ENCODE assay signal across 9 mouse cellular contexts in the genomic region with DNA sequence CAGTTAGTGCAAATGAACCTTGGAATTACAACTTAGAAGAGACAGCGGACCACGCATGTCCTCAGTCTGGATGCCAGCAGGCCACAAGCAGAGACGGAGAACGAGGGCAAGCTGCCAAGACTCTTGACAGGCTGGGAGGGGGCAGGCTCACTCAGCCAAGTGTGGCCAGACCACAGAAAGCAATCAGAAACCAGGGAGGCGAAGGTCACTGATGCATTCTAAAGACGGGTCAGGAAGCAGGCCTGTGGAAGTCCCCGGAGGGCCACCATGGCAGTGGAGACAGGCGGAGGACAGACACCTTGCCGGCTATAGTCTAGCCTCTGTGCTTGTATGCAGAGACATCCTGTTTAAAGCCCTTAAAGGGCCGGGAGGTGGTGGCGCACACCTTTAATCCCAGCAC.
A peak's percentile ranks its signal among the peaks of the same experiment; 100 is the strongest.
DNase-seq lines count a peak whose midpoint lies in the region; ATAC-seq and TF ChIP-seq lines count a peak whose summit lies in the region.
"Had no signal": no experiment of that assay in that cellular context is flagged by ENCODE, and none has a peak within 500 bp of the region (broad histone marks: within the 10 kb centered on the region; RNA-seq: fewer than 3 reads in every experiment).

No protein-coding gene starts in this region.

- no peaks in the 10 kb centered on the region for H3K4me1 ChIP-seq in embryonic facial prominence, embryonic 14.5 days (ENCODE audit: control insufficient read depth, insufficient read depth, low read length)
- peaks cover 15% of the 10 kb centered on the region for H3K4me1 ChIP-seq in heart, embryonic 16.5 days (ENCODE audit: control insufficient read depth, insufficient read depth, low read length)

- H3K9ac ChIP-seq in embryonic facial prominence, embryonic 14.5 days (ENCODE audit: low read depth, low read length) = no peak overlapping the region
- H3K9ac ChIP-seq in heart, embryonic 16.5 days (ENCODE audit: low read length) = no peak overlapping the region
- H3K9ac ChIP-seq: liver, embryonic 13.5 days had no signal

- ATAC-seq in Patski = peak; percentile 78
- peak; percentile 58 for ATAC-seq in embryonic facial prominence, embryonic 14.5 days (ENCODE audit: low read depth)
- ATAC-seq in heart, embryonic 16.5 days (replicated peaks; ENCODE audit: extremely low read depth, insufficient read depth, low FRiP score) = peak; percentile 80

- POLR2A ChIA-PET in Patski (lab: Charles Lee) = no interaction called here

- CTCF ChIA-PET in Patski (lab: Charles Lee) = no interaction called here

- H3K36me3 ChIP-seq in embryonic facial prominence, embryonic 14.5 days (ENCODE audit: control insufficient read depth, insufficient read depth, low read length) = peaks cover 81% of the 10 kb centered on the region
- H3K36me3 ChIP-seq in heart, embryonic 16.5 days (ENCODE audit: control insufficient read depth, insufficient read depth) = peaks cover 62% of the 10 kb centered on the region

- TF ChIP-seq CTCF in Patski (IDR thresholded peaks at IDR 0.05) = no peak
- TF ChIP-seq CTCF in layer of hippocampus, adult 2 months (conservative IDR thresholded peaks at IDR 0.05) = no peak

- no peak overlapping the region for H3K4me3 ChIP-seq in embryonic facial prominence, embryonic 14.5 days (ENCODE audit: low read depth, low read length)
- H3K4me3 ChIP-seq in heart, embryonic 16.5 days (ENCODE audit: low read length) = no peak overlapping the region
- H3K4me3 ChIP-seq in layer of hippocampus, adult 2 months = no peak overlapping the region
- H3K4me3 ChIP-seq: liver, embryonic 13.5 days had no signal

- WGBS in embryonic facial prominence, embryonic 14.5 days = 52% methylated on average over 11 of the region's 11 CpGs
- WGBS in heart, embryonic 16.5 days = 21% methylated on average over 11 of the region's 11 CpGs

- no peak overlapping the region for H3K4me2 ChIP-seq in embryonic facial prominence, embryonic 14.5 days (ENCODE audit: low read depth, low read length)
- no peak overlapping the region for H3K4me2 ChIP-seq in heart, embryonic 16.5 days (ENCODE audit: low read depth, low read length)
- H3K4me2 ChIP-seq: liver, embryonic 13.5 days had no signal

- in situ Hi-C loops in Patski (cut with MboI; ENCODE audit: low pct_unique_long_range_greater_than_20kb) = no loop called here

- no peak overlapping the region for H3K27ac ChIP-seq in embryonic facial prominence, embryonic 14.5 days (replicated peaks; ENCODE audit: low read depth, low read length)
- H3K27ac ChIP-seq in heart, embryonic 16.5 days (ENCODE audit: low read length) = peak overlapping the region; percentile 79
- peak overlapping the region; percentile 40; the same call in 1 of the 2 replicates for H3K27ac ChIP-seq in layer of hippocampus, adult 2 months
- H3K27ac ChIP-seq: liver, embryonic 13.5 days had no signal

- no peaks in the 10 kb centered on the region for H3K9me3 ChIP-seq in embryonic facial prominence, embryonic 14.5 days (ENCODE audit: control insufficient read depth, low read length)
- H3K9me3 ChIP-seq in heart, embryonic 16.5 days (replicated peaks; ENCODE audit: control insufficient read depth, low read length) = no peaks in the 10 kb centered on the region
- H3K9me3 ChIP-seq: liver, embryonic 13.5 days had no signal

- DNase-seq in 3T3-L1 (ENCODE audit: low read depth, low spot score) = peak; percentile 38
- DNase-seq in Patski (ENCODE audit: low read depth, low spot score) = peak; percentile 92
- DNase-seq in embryonic facial prominence, embryonic 14.5 days (ENCODE audit: low spot score) = peak; percentile 90
- peak; percentile 71 to 74 for DNase-seq in layer of hippocampus, adult 2 months (ENCODE audit: low spot score in 2 of 2)
- peak; percentile 85 for DNase-seq in lung, postnatal 14 days
- peak; percentile 82 for DNase-seq in testis, postnatal 10 days (ENCODE audit: low spot score)
- DNase-seq in thymus, postnatal 4 days = no peak
- DNase-seq: liver, embryonic 13.5 days had no signal

- H3K27me3 ChIP-seq in Patski = no peaks in the 10 kb centered on the region
- H3K27me3 ChIP-seq in embryonic facial prominence, embryonic 14.5 days (replicated peaks; ENCODE audit: control insufficient read depth, insufficient read depth, low read length) = no peaks in the 10 kb centered on the region
- H3K27me3 ChIP-seq in heart, embryonic 16.5 days (ENCODE audit: control insufficient read depth, insufficient read depth, low read length) = no peaks in the 10 kb centered on the region
- H3K27me3 ChIP-seq: liver, embryonic 13.5 days had no signal
